Mouse (Mus musculus) myocyte (in vitro differentiated cells): ENCODE results near the gene Dennd1a.

Source experiments
- CEBPB ChIP-seq: IDR thresholded peaks from 2 replicates; pipeline ENCODE4 v1.6.1; 2011; ENCODE audit warnings: mild to moderate bottlenecking, moderate library complexity; ENCODE audit not compliant: poor library complexity, insufficient read depth, severe bottlenecking
- MYOG ChIP-seq, 3 experiments: IDR thresholded peaks; one replicate each; pipeline ENCODE4 v1.6.1; 2011; ENCODE audit warnings: control low read depth in 2 of 3, low read depth in 2 of 3, mild to moderate bottlenecking in 2 of 3; ENCODE audit not compliant: insufficient read length in 2 of 3, control insufficient read depth in 1 of 3, insufficient read depth in 1 of 3
- POLR2A ChIP-seq: IDR thresholded peaks from one replicate; pipeline ENCODE4 v1.6.1; 2011; ENCODE audit warnings: low read depth, mild to moderate bottlenecking, control low read depth, moderate library complexity; ENCODE audit not compliant: insufficient read length
- SRF ChIP-seq: IDR thresholded peaks from one replicate; pipeline ENCODE4 v1.6.1; 2011; ENCODE audit warnings: low read depth; ENCODE audit not compliant: control insufficient read depth, insufficient read length
- TCF12 ChIP-seq: IDR thresholded peaks from one replicate; pipeline ENCODE4 v1.6.1; 2011; ENCODE audit warnings: mild to moderate bottlenecking, control low read depth; ENCODE audit not compliant: poor library complexity, insufficient read depth, severe bottlenecking

- TF ChIP-seq CEBPB (no peak), POLR2A (no peak), SRF (no peak), MYOG (IDR thresholded peaks at IDR 0.05; ENCODE audit: control insufficient read depth in 1 of 3, insufficient read depth in 1 of 3, insufficient read length in 2 of 3, low read depth in 2 of 3) (no peak), TCF12 (no peak)
These were observed 67.5 kb downstream of the Dennd1a start for GRCm38 (mm10) chr2:38219666-38220065.
